Mouse (Mus musculus): ENCODE measurements at regions not wholly inside any gene's neighbourhood (a gene's known extent, or its start where the extent isn't known, plus 50 kb on each side); places are given as distances from the start of the nearest gene placed in this dataset.

GRCm38 (mm10) chr15:96780606-96781005, 81.1 kb upstream of the Slc38a2 start:
- no peak for TF ChIP-seq CTCF (IDR thresholded peaks at IDR 0.05; ENCODE audit: extremely low read depth, insufficient read depth, low read length)
- TF ChIP-seq POLR2A (IDR thresholded peaks at IDR 0.05; ENCODE audit: extremely low read depth, insufficient read depth, low read length): no peak
